Mouse (Mus musculus) CH12.LX (cell line): ENCODE data around the gene Palm2. TPM values are rescaled to one million over a fixed set of nuclear protein-coding genes. Genes with fewer than 3 reads are reported as not detected.

ENCODE experiments used
- DNase-seq: peaks from one replicate; pipeline ENCODE4 v3.0.0-alpha.2; 2013; ENCODE audit errors: extremely low read depth
- H3K27ac ChIP-seq: 2 replicates; pipeline ENCODE4 v1.5.1; 2012; ENCODE audit warnings: low read depth, mild to moderate bottlenecking, control low read depth, moderate library complexity; ENCODE audit not compliant: insufficient read depth
- H3K27me3 ChIP-seq: replicated peaks from 2 replicates; pipeline ENCODE3; 2012; ENCODE audit warnings: inconsistent platforms
- H3K36me3 ChIP-seq, 2 experiments: replicated peaks in 1 of 2; 2 replicates each; pipeline versions ENCODE3 to v1.6.1; 2012; ENCODE audit warnings: inconsistent platforms in 1 of 2, low read length in 1 of 2, mild to moderate bottlenecking in 1 of 2, mixed read lengths in 1 of 2, moderate library complexity in 1 of 2; ENCODE audit not compliant: control insufficient read depth in 1 of 2, insufficient read depth in 1 of 2
- H3K4me1 ChIP-seq, 2 experiments: 2 replicates each; pipeline ENCODE4 v1.6.1; 2012; ENCODE audit warnings: inconsistent platforms in 1 of 2, moderate library complexity in 1 of 2; ENCODE audit not compliant: insufficient read depth in 2 of 2, control insufficient read depth in 1 of 2
- H3K4me2 ChIP-seq: 2 replicates; pipeline ENCODE4 v1.6.1; 2012; ENCODE audit warnings: low read depth, mild to moderate bottlenecking, control low read depth; ENCODE audit not compliant: poor library complexity, insufficient read depth, severe bottlenecking
- H3K4me3 ChIP-seq, 3 experiments: fragments of 150-350 bp in 1 of 3; sonication (generic) in 1 of 3; replicated peaks in 1 of 3; 2 replicates each; pipeline versions ENCODE3 to v1.5.1; 2011 to 2012; ENCODE audit warnings: low read depth in 2 of 3, low read length in 2 of 3, mild to moderate bottlenecking in 2 of 3, moderate library complexity in 2 of 3, control low read depth in 1 of 3, improper control_type of control experiment in 1 of 3, inconsistent platforms in 1 of 3, mixed read lengths in 1 of 3; ENCODE audit not compliant: poor library complexity in 1 of 3
- H3K79me2 ChIP-seq: replicated peaks from 2 replicates; pipeline ENCODE4 v1.6.1; 2012; ENCODE audit warnings: mild to moderate bottlenecking, moderate library complexity; ENCODE audit not compliant: control insufficient read depth, poor library complexity, insufficient read depth, severe bottlenecking; ENCODE audit errors: extremely low read depth
- H3K9ac ChIP-seq: 2 replicates; pipeline ENCODE4 v1.6.1; 2012; ENCODE audit warnings: low read depth, mild to moderate bottlenecking, control low read depth, moderate library complexity; ENCODE audit not compliant: insufficient read depth
- H3K9me3 ChIP-seq: replicated peaks from 2 replicates; pipeline ENCODE3; 2012; ENCODE audit warnings: low read length, inconsistent platforms, mixed read lengths
- BHLHE40 ChIP-seq: IDR thresholded peaks from 2 replicates; pipeline ENCODE4 v1.6.1; 2011; ENCODE audit warnings: mild to moderate bottlenecking, low read depth, low read length, improper control_type of control experiment
- CHD1 ChIP-seq: IDR thresholded peaks from 2 replicates; pipeline ENCODE4 v1.6.1; 2012; ENCODE audit warnings: low read depth, low read length, improper control_type of control experiment, inconsistent platforms
- CHD2 ChIP-seq: IDR thresholded peaks from 2 replicates; pipeline ENCODE4 v1.6.1; 2011; ENCODE audit warnings: low read length, improper control_type of control experiment
- CTCF ChIP-seq, 2 experiments: IDR thresholded peaks in 1 of 2; conservative IDR thresholded peaks in 1 of 2; 2 replicates each; pipeline ENCODE4 v1.5.1; 2011 to 2012; ENCODE audit warnings: low read depth in 2 of 2, low read length in 2 of 2, improper control_type of control experiment in 1 of 2, inconsistent platforms in 1 of 2, mild to moderate bottlenecking in 1 of 2, moderate library complexity in 1 of 2
- E2F4 ChIP-seq: IDR thresholded peaks from 2 replicates; pipeline ENCODE4 v1.6.1; 2011; ENCODE audit warnings: low read depth, low read length, improper control_type of control experiment; ENCODE audit not compliant: insufficient replicate concordance
- ELF1 ChIP-seq: IDR thresholded peaks from 2 replicates; pipeline ENCODE4 v1.6.1; 2014; ENCODE audit warnings: low read depth, mild to moderate bottlenecking, inconsistent platforms, low read length, improper control_type of control experiment
- EP300 ChIP-seq: IDR thresholded peaks from 2 replicates; pipeline ENCODE4 v1.6.1; 2011; ENCODE audit warnings: low read length, improper control_type of control experiment
- IRF4 ChIP-seq: IDR thresholded peaks from 2 replicates; pipeline ENCODE4 v1.6.1; 2014; ENCODE audit warnings: low read depth, mild to moderate bottlenecking, inconsistent platforms, low read length, improper control_type of control experiment
- JUN ChIP-seq: IDR thresholded peaks from 2 replicates; pipeline ENCODE4 v1.6.1; 2011; ENCODE audit warnings: low read depth, mild to moderate bottlenecking, low read length, improper control_type of control experiment, moderate library complexity; ENCODE audit not compliant: insufficient read depth
- MAFK ChIP-seq: IDR thresholded peaks from 2 replicates; pipeline ENCODE4 v1.6.1; 2011; ENCODE audit warnings: low read length, improper control_type of control experiment; ENCODE audit not compliant: insufficient replicate concordance
- MAX ChIP-seq: IDR thresholded peaks from 2 replicates; pipeline ENCODE4 v1.6.1; 2011; ENCODE audit warnings: low read length, improper control_type of control experiment
- MAZ ChIP-seq: IDR thresholded peaks from 2 replicates; pipeline ENCODE4 v1.6.1; 2012; ENCODE audit warnings: low read depth, mild to moderate bottlenecking, inconsistent platforms, low read length, improper control_type of control experiment, moderate library complexity
- MEF2A ChIP-seq: IDR thresholded peaks from 2 replicates; pipeline ENCODE4 v1.6.1; 2014; ENCODE audit warnings: low read depth, mild to moderate bottlenecking, inconsistent platforms, low read length, improper control_type of control experiment, borderline replicate concordance
- MXI1 ChIP-seq: IDR thresholded peaks from 2 replicates; pipeline ENCODE4 v1.6.1; 2011; ENCODE audit warnings: mild to moderate bottlenecking, low read depth, low read length, improper control_type of control experiment
- PAX5 ChIP-seq: IDR thresholded peaks from 2 replicates; pipeline ENCODE4 v1.6.1; 2012; ENCODE audit warnings: low read length, inconsistent platforms, mixed read lengths
- POLR2A ChIP-seq: IDR thresholded peaks from 2 replicates; pipeline ENCODE4 v1.6.1; 2011; ENCODE audit warnings: low read depth, mild to moderate bottlenecking, improper control_type of control experiment, low read length
- RAD21 ChIP-seq: IDR thresholded peaks from 2 replicates; pipeline ENCODE4 v1.6.1; 2011; ENCODE audit warnings: low read depth, mild to moderate bottlenecking, low read length, improper control_type of control experiment, moderate library complexity
- RCOR1 ChIP-seq: conservative IDR thresholded peaks from 2 replicates; pipeline ENCODE4 v1.6.1; 2012; ENCODE audit warnings: low read depth, mild to moderate bottlenecking, inconsistent platforms, low read length, improper control_type of control experiment
- SIN3A ChIP-seq: IDR thresholded peaks from 2 replicates; pipeline ENCODE4 v1.6.1; 2012; ENCODE audit warnings: low read length, improper control_type of control experiment, inconsistent platforms
- SMC3 ChIP-seq: IDR thresholded peaks from 2 replicates; pipeline ENCODE4 v1.6.1; 2011; ENCODE audit warnings: low read depth, low read length, improper control_type of control experiment
- TBP ChIP-seq: conservative IDR thresholded peaks from 2 replicates; pipeline ENCODE4 v1.6.1; 2011; ENCODE audit warnings: low read depth, low read length, improper control_type of control experiment
- TCF12 ChIP-seq: IDR thresholded peaks from 2 replicates; pipeline ENCODE4 v1.6.1; 2014; ENCODE audit warnings: low read depth, mild to moderate bottlenecking, inconsistent platforms, low read length, improper control_type of control experiment
- UBTF ChIP-seq: IDR thresholded peaks from 2 replicates; pipeline ENCODE4 v1.6.1; 2012; ENCODE audit warnings: low read depth, mild to moderate bottlenecking, inconsistent platforms, low read length, improper control_type of control experiment, moderate library complexity
- USF1 ChIP-seq: IDR thresholded peaks from 2 replicates; pipeline ENCODE4 v1.6.1; 2014; ENCODE audit warnings: low read depth, mild to moderate bottlenecking, inconsistent platforms, low read length, improper control_type of control experiment
- ZC3H11A ChIP-seq: IDR thresholded peaks from 2 replicates; pipeline ENCODE4 v1.6.1; 2012; ENCODE audit warnings: low read depth, mild to moderate bottlenecking, inconsistent platforms, low read length, improper control_type of control experiment
- ZKSCAN1 ChIP-seq: IDR thresholded peaks from 2 replicates; pipeline ENCODE4 v1.6.1; 2012; ENCODE audit warnings: low read depth, inconsistent platforms, low read length, improper control_type of control experiment, borderline replicate concordance
- dilution Hi-C: fragments of 300-500 bp; cut with MboI; formaldehyde crosslinking; loops from 2 replicates; pipeline ENCODE4 v1.14.3; 2020; ENCODE audit warnings: low sequenced_read_pairs; ENCODE audit not compliant: extremely low pct_unique_long_range_greater_than_20kb, extremely low pct_ligation_motif_present
- in situ Hi-C: fragments of 300-500 bp; cut with MboI; formaldehyde crosslinking; loops from 3 replicates; pipeline ENCODE4 v1.14.3; 2019; ENCODE audit warnings: low sequenced_read_pairs, low pct_ligation_motif_present, low pct_unique_long_range_greater_than_20kb, mixed read lengths
- polyA plus RNA-seq: library from polyadenylated mRNA; unstranded; fragments of >175 nt; gene quantifications from 2 replicates; pipeline ENCODE4 v1.2.1, GENCODE M21; 2012; ENCODE audit warnings: low read depth; ENCODE audit not compliant: insufficient read length
- total RNA-seq, 2 experiments: library from RNA; depleted of rRNA; stranded (reverse); fragments of 300-350 nt in 1 of 2; fragments of >200 nt in 1 of 2; gene quantifications; 2 replicates each; pipeline ENCODE4 v1.2.3; 2012 to 2014

Palm2 gene
- total and polyA plus RNA-seq, 3 experiments, result not detected

DNA sequence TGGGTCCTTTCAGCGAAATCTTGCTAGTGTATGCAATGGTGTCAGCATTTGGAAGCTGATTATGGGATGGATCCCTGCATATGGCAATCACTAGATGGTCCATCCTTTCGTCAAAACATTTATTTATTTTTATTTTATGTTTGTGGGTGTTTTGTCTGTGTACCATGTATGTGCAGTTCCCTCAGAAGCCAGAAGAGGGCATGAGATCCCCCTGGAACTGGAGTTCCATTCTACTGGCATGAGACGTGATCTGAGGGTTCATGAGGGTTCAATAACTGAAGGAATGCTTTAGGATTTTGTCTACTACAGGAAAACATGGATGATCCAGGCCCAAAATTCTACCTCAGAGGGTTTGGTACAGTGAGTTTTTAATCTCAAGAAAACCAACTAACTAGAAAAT, 28.3 kb downstream of the Palm2 start:
- no peaks in the 10 kb centered on the region for H3K36me3 ChIP-seq
- TF ChIP-seq CTCF (conservative IDR thresholded peaks at IDR 0.05 in 1 of 2, IDR thresholded peaks at IDR 0.05 in 1 of 2; ENCODE audit: low read depth in 2 of 2, low read length in 2 of 2) (peak; percentile 54 to 59), ELF1 (no peak), ZKSCAN1 (no peak), JUN (no peak), E2F4 (no peak), RCOR1 (no peak), RAD21 (peak; percentile 25), TBP (no peak), USF1 (no peak), CHD1 (no peak), SMC3 (peak; percentile 43), EP300 (no peak), PAX5 (no peak), MXI1 (no peak)
- TF ChIP-seq, all 38 proteins: peak for 3
- H3K9me3 ChIP-seq, result no peaks in the 10 kb centered on the region
- no peak overlapping the region for H3K4me2 ChIP-seq
- dilution Hi-C loops (no loop called here), in situ Hi-C loops (loop anchor here (25.0 kb wide), 1 partner anchor 150 kb away; no protein-coding TSS in a partner anchor)
- no peaks in the 10 kb centered on the region for H3K79me2 ChIP-seq
- H3K9ac ChIP-seq, result no peak overlapping the region
- H3K27me3 ChIP-seq, result no peaks in the 10 kb centered on the region
- DNase-seq, result peak; percentile 12
- no peak overlapping the region for H3K4me3 ChIP-seq
- H3K27ac ChIP-seq, result no peak overlapping the region
- H3K4me1 ChIP-seq, result no peaks in the 10 kb centered on the region

GRCm38 (mm10) chr4:57482435-57482834, 48.4 kb downstream of the Palm2 start:
- in situ Hi-C loops (no loop called here), dilution Hi-C loops (no loop called here)
- TF ChIP-seq USF1 (no peak), CHD2 (no peak)

DNA sequence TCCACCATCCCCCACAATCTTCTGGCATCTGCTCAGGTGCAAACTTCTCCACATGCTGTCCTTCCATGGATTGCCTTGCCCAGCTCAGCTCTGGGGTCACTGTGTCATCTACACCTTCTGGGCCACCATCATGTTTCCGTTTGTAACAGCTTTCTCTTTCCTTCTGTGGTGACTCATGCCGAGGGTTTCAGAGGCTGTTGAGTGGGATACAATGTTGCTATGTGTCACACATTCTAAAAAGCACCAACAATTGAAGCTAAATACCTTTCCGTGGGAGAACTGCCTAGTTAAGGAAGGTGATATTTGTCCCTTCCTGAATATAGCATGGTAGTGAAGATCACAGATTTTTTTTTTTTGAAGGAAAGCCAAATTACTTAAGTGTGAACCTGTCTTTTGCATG, 52.3 kb downstream of the Palm2 start:
- in situ Hi-C loops, result no loop called here

More at GRCm38 (mm10) chr4:57482435-57482834, 48.4 kb downstream of the Palm2 start:
- no peaks in the 10 kb centered on the region for H3K4me1 ChIP-seq
- H3K27me3 ChIP-seq, result no peaks in the 10 kb centered on the region
- H3K4me2 ChIP-seq, result no peak overlapping the region
- no peak for DNase-seq
- no peak overlapping the region for H3K27ac ChIP-seq
- no peaks in the 10 kb centered on the region for H3K36me3 ChIP-seq
- H3K79me2 ChIP-seq, result no peaks in the 10 kb centered on the region
- no peaks in the 10 kb centered on the region for H3K9me3 ChIP-seq
- H3K9ac ChIP-seq, result no peak overlapping the region
- H3K4me3 ChIP-seq, result no peak overlapping the region

More for the DNA sequence above, 52.3 kb downstream of the Palm2 start:
- H3K27ac ChIP-seq, result no peak overlapping the region
- dilution Hi-C loops, result no loop called here
- no peaks in the 10 kb centered on the region for H3K9me3 ChIP-seq
- H3K9ac ChIP-seq, result no peak overlapping the region
- no peak overlapping the region for H3K4me3 ChIP-seq
- no peak for TF ChIP-seq MXI1
- TF ChIP-seq SIN3A, result no peak
- no peak for TF ChIP-seq BHLHE40
- no peak for TF ChIP-seq POLR2A
- no peak for TF ChIP-seq MAX
- TF ChIP-seq ZC3H11A, result no peak
- no peak for TF ChIP-seq MAZ
- TF ChIP-seq CHD1, result no peak
- no peak for TF ChIP-seq TCF12
- TF ChIP-seq MAFK, result no peak
- no peak for TF ChIP-seq RAD21
- no peak for TF ChIP-seq IRF4
- TF ChIP-seq MEF2A, result no peak
- no peak for TF ChIP-seq UBTF
- TF ChIP-seq SMC3, result no peak
- TF ChIP-seq JUN, result no peak
- H3K4me1 ChIP-seq, result no peaks in the 10 kb centered on the region
- H3K27me3 ChIP-seq, result no peaks in the 10 kb centered on the region
- H3K79me2 ChIP-seq, result no peaks in the 10 kb centered on the region
- H3K36me3 ChIP-seq, result no peaks in the 10 kb centered on the region
- no peak for DNase-seq
- no peak overlapping the region for H3K4me2 ChIP-seq
